Mouse (Mus musculus): ENCODE results near the gene H2bfm. TPM values are rescaled to one million over a fixed set of nuclear protein-coding genes. Genes with fewer than 3 reads are reported as not detected.

H2bfm gene
- polyA plus RNA-seq, 1 experiment from 2014 or later = not detected

Other genes with a start within 250 kb of the H2bfm start
- 8.6 and 8.8 TPM in 2 replicates for gene Tceal1, start 219.3 kb upstream of the H2bfm start, polyA plus RNA-seq (2015; fragmentation: Nextera tagmentation; extraction: Ambion mirVana)
- gene Morf4l2, start 183.6 kb upstream of the H2bfm start, polyA plus RNA-seq (2015; fragmentation: Nextera tagmentation; extraction: Ambion mirVana) = 490 and 503 TPM in 2 replicates
- gene Glra4, start 147.2 kb upstream of the H2bfm start, polyA plus RNA-seq (2015; fragmentation: Nextera tagmentation; extraction: Ambion mirVana) = 0.08 TPM in 1 of 2 replicates, not detected in the other
- 4.7 and 5.2 TPM in 2 replicates for gene Plp1, start 104.7 kb upstream of the H2bfm start, polyA plus RNA-seq (2015; fragmentation: Nextera tagmentation; extraction: Ambion mirVana)
- 0.57 and 0.62 TPM in 2 replicates for gene Rab9b, start 58.6 kb upstream of the H2bfm start, polyA plus RNA-seq (2015; fragmentation: Nextera tagmentation; extraction: Ambion mirVana)
- gene Tmsb15b2, start 48.2 kb downstream of the H2bfm start, polyA plus RNA-seq (2015; fragmentation: Nextera tagmentation; extraction: Ambion mirVana) = 41.3 and 52.1 TPM in 2 replicates
- 5.5 and 5.7 TPM in 2 replicates for gene Tmsb15l, start 49.5 kb downstream of the H2bfm start, polyA plus RNA-seq (2015; fragmentation: Nextera tagmentation; extraction: Ambion mirVana)
- 24.8 and 26.4 TPM in 2 replicates for gene Tmsb15b1, start 49.5 kb downstream of the H2bfm start, polyA plus RNA-seq (2015; fragmentation: Nextera tagmentation; extraction: Ambion mirVana)
- 17.5 and 18.2 TPM in 2 replicates for gene Zcchc18, start 65.8 kb downstream of the H2bfm start, polyA plus RNA-seq (2015; fragmentation: Nextera tagmentation; extraction: Ambion mirVana)
- gene Slc25a53, start 111.0 kb downstream of the H2bfm start, polyA plus RNA-seq (2015; fragmentation: Nextera tagmentation; extraction: Ambion mirVana) = 9.0 and 9.2 TPM in 2 replicates
- 5.6 and 6.5 TPM in 2 replicates for gene Fam199x, start 122.3 kb downstream of the H2bfm start, polyA plus RNA-seq (2015; fragmentation: Nextera tagmentation; extraction: Ambion mirVana)
- not detected in 2 replicates for gene Esx1, start 194.8 kb downstream of the H2bfm start, polyA plus RNA-seq (2015; fragmentation: Nextera tagmentation; extraction: Ambion mirVana)

Data from stomach, embryonic 15.5 days (tissue).